Mouse (Mus musculus): ENCODE data around the gene Ttc28. TPM values are rescaled to one million over a fixed set of nuclear protein-coding genes. Genes with fewer than 3 reads are reported as not detected.

Ttc28 gene
- polyA plus RNA-seq, 1 experiment from 2014 or later: 0.95 TPM

DNA sequence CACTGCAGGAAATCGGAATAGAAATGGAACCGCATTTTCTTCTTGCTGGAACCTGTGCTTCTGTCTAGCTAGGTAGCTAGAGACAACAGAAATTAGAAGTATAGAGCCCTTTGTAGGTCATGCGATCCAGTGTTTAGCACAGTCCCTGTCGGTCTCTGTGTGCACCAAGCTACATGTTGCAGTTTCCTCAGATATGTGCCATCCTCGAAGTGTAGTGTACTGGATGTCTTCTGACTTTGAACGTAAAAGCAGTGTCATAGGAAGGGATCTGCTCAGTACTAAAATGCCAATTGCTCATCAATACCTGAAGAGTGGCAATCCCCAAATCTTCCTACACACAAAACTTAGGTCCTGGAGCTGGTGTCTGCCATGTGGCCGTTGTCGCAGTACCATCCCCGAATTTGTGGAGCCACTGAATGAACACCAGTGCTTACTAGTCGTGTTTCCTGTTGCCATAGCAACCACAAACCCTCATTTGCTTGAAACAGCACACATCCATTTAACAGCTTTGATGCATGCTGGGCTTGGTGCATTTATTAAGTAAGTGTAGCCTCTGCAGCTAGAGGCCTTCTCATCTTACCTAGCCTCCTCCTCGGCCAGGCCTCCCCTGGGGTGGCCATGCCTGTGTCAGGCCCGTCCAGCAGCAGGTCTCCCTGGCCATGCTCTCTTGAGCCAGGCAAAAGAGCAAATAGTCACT, 243.6 kb downstream of the Ttc28 start:
- Histone ChIP-seq H3K4me1 (replicated peaks) (0 out of 2 replicates have a peak, but pooled peaks cover 4% of the 10 kb centered on the region), H3K4me2 (no peak overlapping the region), H3K27ac (no peak overlapping the region), H3K27me3 (no peaks in the 10 kb centered on the region), H3K9ac (no peak overlapping the region), H3K9me3 (replicated peaks) (no peaks in the 10 kb centered on the region), H3K4me3 (replicated peaks) (no peak overlapping the region), H3K36me3 (no peaks in the 10 kb centered on the region)
- ATAC-seq (ENCODE audit: low read depth): no peak
- no peak for DNase-seq
- whole genome bisulfite sequencing (ENCODE audit: insufficient replicate concordance): 69% methylated on average over 12 of the region's 12 CpGs

DNA sequence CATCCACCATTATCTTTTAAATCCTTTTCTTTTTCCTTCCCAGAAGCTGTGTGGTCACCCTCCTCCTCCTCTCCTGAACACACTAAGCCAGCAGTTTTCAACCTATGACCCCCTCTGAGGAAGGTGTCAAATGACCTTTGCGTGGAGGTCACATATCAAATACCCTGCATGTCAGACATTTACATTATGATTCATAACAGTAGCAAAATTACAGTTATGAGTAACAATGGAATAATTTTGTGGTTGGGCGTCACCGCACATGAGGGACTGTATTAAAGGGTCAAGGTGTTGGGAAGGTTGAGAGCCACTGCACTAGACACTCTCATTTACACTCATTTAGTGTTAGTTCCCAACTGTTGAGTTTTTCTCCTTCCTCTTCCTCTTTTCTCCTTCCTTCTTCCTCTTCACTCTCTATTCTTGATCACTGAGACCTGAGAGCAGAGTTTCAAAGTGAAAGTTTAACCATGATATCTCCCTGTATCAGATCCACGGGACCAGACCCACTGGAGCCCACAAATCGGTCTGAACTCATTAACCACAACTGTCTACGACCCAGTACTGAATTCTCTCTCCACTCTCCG, 245.1 kb downstream of the Ttc28 start:
- DNase-seq (no peak), ATAC-seq (ENCODE audit: low read depth) (no peak)
- Histone ChIP-seq H3K4me1 (replicated peaks) (0 out of 2 replicates have a peak, but pooled peaks cover 4% of the 10 kb centered on the region), H3K9ac (no peak overlapping the region), H3K36me3 (no peaks in the 10 kb centered on the region), H3K27ac (no peak overlapping the region), H3K9me3 (replicated peaks) (no peaks in the 10 kb centered on the region), H3K4me2 (no peak overlapping the region), H3K27me3 (no peaks in the 10 kb centered on the region), H3K4me3 (replicated peaks) (no peak overlapping the region)
- WGBS (ENCODE audit: insufficient replicate concordance): 52% methylated on average over 7 of the region's 7 CpGs

DNA sequence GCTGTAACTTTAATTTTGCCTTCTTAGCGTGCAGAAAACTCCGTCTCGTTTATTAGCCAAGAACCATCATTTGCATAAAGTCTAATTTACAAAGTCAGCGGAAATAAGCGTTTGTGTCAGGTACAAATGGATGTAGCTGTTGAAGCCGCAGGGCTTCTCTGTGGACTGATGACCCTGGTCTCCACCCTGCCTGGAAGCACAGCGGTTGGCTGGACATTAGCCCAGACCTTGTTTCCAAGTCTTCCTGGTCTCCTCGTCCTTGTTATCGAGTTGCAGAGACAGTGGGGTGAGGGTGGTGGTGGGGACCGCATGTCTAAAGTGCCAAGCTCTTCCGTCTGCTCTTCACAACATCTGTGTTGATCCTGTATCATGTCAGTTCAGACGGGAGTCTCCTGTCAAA, 246.1 kb downstream of the Ttc28 start:
- H3K4me1 ChIP-seq (replicated peaks): 0 out of 2 replicates have a peak, but pooled peaks cover 4% of the 10 kb centered on the region
- H3K36me3 ChIP-seq: no peaks in the 10 kb centered on the region
- ATAC-seq (ENCODE audit: low read depth) (no peak), DNase-seq (no peak)
- H3K4me3 ChIP-seq (replicated peaks): no peak overlapping the region
- no peak overlapping the region for H3K9ac ChIP-seq
- H3K4me2 ChIP-seq: no peak overlapping the region
- 69% methylated on average over 12 of the region's 12 CpGs for WGBS (ENCODE audit: insufficient replicate concordance)
- H3K27ac ChIP-seq: no peak overlapping the region
- no peaks in the 10 kb centered on the region for H3K27me3 ChIP-seq
- no peaks in the 10 kb centered on the region for H3K9me3 ChIP-seq (replicated peaks)

DNA sequence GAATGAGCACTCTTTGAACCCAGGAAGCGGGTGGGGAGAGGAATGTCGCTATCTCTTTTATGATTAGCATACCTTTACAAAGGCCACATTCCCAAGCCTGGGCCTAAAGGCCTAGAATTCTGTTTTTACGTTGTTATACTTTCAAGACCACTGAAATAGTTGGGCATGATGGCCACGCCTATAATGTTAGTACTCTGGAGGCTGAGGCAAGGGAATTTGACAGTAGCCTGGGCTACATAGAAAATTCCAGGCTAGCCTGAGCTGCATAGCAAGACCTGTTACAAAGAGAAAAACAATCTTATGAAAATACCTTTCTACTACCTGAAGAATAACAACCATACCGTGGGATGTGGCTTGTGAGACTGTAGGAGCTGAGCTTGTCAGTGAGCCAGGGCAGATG, 248.2 kb downstream of the Ttc28 start:
- Histone ChIP-seq H3K9me3 (replicated peaks) (no peaks in the 10 kb centered on the region), H3K4me2 (no peak overlapping the region), H3K27me3 (no peaks in the 10 kb centered on the region), H3K36me3 (no peaks in the 10 kb centered on the region), H3K4me3 (replicated peaks) (no peak overlapping the region), H3K27ac (no peak overlapping the region), H3K4me1 (replicated peaks) (0 out of 2 replicates have a peak, but pooled peaks cover 4% of the 10 kb centered on the region), H3K9ac (no peak overlapping the region)
- 69% methylated on average over 5 of the region's 5 CpGs for WGBS (ENCODE audit: insufficient replicate concordance)
- DNase-seq: no peak
- no peak for ATAC-seq (ENCODE audit: low read depth)

GRCm38 (mm10) chr5:111130121-111130520, 250.5 kb downstream of the Ttc28 start:
- Histone ChIP-seq H3K27ac (no peak overlapping the region), H3K4me1 (replicated peaks) (no peaks in the 10 kb centered on the region), H3K9me3 (replicated peaks) (no peaks in the 10 kb centered on the region), H3K27me3 (no peaks in the 10 kb centered on the region), H3K4me3 (replicated peaks) (no peak overlapping the region), H3K9ac (no peak overlapping the region), H3K36me3 (no peaks in the 10 kb centered on the region), H3K4me2 (no peak overlapping the region)
- 83% methylated on average over 8 of the region's 8 CpGs for WGBS (ENCODE audit: insufficient replicate concordance)
- no peak for DNase-seq
- no peak for ATAC-seq (ENCODE audit: low read depth)

- WGBS (ENCODE audit: insufficient replicate concordance): 83% methylated on average over 18 of the region's 18 CpGs
- Histone ChIP-seq H3K9me3 (replicated peaks) (no peaks in the 10 kb centered on the region), H3K4me2 (no peak overlapping the region), H3K9ac (no peak overlapping the region), H3K36me3 (no peaks in the 10 kb centered on the region), H3K4me1 (replicated peaks) (no peaks in the 10 kb centered on the region), H3K4me3 (replicated peaks) (no peak overlapping the region), H3K27me3 (no peaks in the 10 kb centered on the region), H3K27ac (no peak overlapping the region)
- ATAC-seq (ENCODE audit: low read depth) (no peak), DNase-seq (no peak)
Measured at GRCm38 (mm10) chr5:111131561-111131960, 252.0 kb downstream of the Ttc28 start.

DNA sequence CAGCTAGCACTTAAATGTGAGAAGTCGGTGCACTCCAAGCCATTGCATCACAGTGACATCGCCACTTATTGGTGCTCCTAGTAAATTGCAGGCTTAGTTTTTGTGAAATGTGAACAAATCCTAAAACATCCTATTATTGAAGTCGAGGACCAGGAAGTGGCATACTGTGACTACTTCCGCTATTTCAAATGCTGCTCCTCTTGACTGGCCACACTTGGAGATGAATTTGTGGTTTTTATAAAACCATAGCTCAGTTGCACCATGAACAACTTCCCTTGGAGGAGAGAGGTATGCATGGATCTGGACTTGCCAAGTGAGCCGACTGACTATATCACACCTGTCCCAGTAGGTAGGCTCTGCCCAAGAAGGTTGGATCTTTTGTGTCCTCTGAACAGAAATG, 253.5 kb downstream of the Ttc28 start:
- Histone ChIP-seq H3K4me2 (no peak overlapping the region), H3K4me3 (replicated peaks) (no peak overlapping the region), H3K4me1 (replicated peaks) (no peaks in the 10 kb centered on the region; the same call in 1 of the 2 replicates), H3K27me3 (no peaks in the 10 kb centered on the region), H3K36me3 (no peaks in the 10 kb centered on the region), H3K9ac (no peak overlapping the region), H3K9me3 (replicated peaks) (no peaks in the 10 kb centered on the region), H3K27ac (no peak overlapping the region)
- no peak for ATAC-seq (ENCODE audit: low read depth)
- no peak for DNase-seq
- WGBS (ENCODE audit: insufficient replicate concordance): 69% methylated on average over 5 of the region's 5 CpGs

DNA sequence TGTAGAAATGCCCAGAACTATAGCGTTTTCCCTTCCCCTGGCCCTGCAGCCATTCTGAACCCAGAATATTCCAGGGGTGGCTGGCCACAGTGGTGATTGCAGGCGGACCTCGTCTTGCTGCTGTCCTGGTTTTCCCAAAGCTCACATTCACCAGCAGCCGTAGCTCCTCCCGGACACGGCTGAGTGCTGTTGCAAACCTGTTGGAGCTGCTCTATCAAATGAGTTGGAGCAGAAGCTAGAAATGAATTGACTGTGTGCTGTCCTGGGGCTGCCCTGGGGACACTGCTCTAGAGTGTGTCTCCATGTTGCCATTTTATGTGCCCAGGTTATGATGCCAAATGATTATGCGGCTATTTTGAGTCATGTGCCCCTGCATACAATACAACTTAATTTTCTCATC, 254.2 kb downstream of the Ttc28 start:
- no peak overlapping the region for H3K27ac ChIP-seq
- H3K36me3 ChIP-seq: no peaks in the 10 kb centered on the region
- no peak overlapping the region for H3K9ac ChIP-seq
- 73% methylated on average over 7 of the region's 7 CpGs for WGBS (ENCODE audit: insufficient replicate concordance)
- ATAC-seq (ENCODE audit: low read depth) (no peak), DNase-seq (no peak)
- no peak overlapping the region for H3K4me2 ChIP-seq
- H3K4me1 ChIP-seq (replicated peaks): no peaks in the 10 kb centered on the region; the same call in 1 of the 2 replicates
- no peak overlapping the region for H3K4me3 ChIP-seq (replicated peaks)
- H3K27me3 ChIP-seq: no peaks in the 10 kb centered on the region
- no peaks in the 10 kb centered on the region for H3K9me3 ChIP-seq (replicated peaks)

- no peaks in the 10 kb centered on the region for H3K36me3 ChIP-seq
- H3K4me1 ChIP-seq (replicated peaks): peaks cover 2% of the 10 kb centered on the region; the same call in 1 of the 2 replicates
- no peaks in the 10 kb centered on the region for H3K27me3 ChIP-seq
- H3K4me2 ChIP-seq: no peak overlapping the region
- no peaks in the 10 kb centered on the region for H3K9me3 ChIP-seq (replicated peaks)
- H3K27ac ChIP-seq: no peak overlapping the region
- ATAC-seq (ENCODE audit: low read depth) (no peak), DNase-seq (no peak)
- no peak overlapping the region for H3K9ac ChIP-seq
- H3K4me3 ChIP-seq (replicated peaks): no peak overlapping the region
- WGBS (ENCODE audit: insufficient replicate concordance): 50% methylated on average over 6 of the region's 6 CpGs
Measured at GRCm38 (mm10) chr5:111137283-111137682, 257.7 kb downstream of the Ttc28 start.

GRCm38 (mm10) chr5:111137742-111138141, 258.1 kb downstream of the Ttc28 start:
- no peak overlapping the region for H3K9ac ChIP-seq
- peaks cover 2% of the 10 kb centered on the region; the same call in 1 of the 2 replicates for H3K4me1 ChIP-seq (replicated peaks)
- no peaks in the 10 kb centered on the region for H3K27me3 ChIP-seq
- no peaks in the 10 kb centered on the region for H3K36me3 ChIP-seq
- ATAC-seq (ENCODE audit: low read depth): no peak
- H3K27ac ChIP-seq: no peak overlapping the region
- H3K4me2 ChIP-seq: no peak overlapping the region
- DNase-seq: no peak
- WGBS (ENCODE audit: insufficient replicate concordance): 64% methylated on average over 13 of the region's 13 CpGs
- H3K9me3 ChIP-seq (replicated peaks): no peaks in the 10 kb centered on the region
- no peak overlapping the region for H3K4me3 ChIP-seq (replicated peaks)

DNA sequence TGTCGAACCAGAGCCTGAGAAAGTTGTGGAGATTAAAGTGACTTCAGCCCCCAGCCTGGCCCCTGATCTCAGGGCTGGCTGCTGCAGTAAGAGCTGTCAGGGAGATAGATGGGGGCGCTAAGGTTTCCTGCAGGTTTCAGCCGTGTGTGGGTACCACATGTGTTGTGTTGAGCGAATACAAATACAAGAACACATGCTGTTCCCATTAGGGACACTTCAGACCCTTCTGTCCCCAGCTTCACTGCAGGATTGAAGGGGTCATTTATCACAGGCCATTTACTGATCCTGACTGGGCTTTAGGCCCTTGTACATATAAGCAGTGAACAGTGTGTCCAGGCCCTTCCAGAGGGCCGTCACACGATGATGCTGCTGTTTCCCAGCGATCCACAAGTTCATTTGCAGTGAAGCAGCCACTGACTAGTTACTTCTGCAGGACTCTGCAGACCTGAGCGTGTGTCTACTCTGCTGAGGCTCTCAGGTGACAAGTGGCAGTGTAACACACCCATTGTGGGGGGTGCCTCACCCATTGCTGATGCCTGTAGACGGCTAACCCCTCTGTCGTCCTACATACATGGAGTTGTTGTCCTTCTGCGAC, 258.7 kb downstream of the Ttc28 start:
- Histone ChIP-seq H3K36me3 (no peaks in the 10 kb centered on the region), H3K27ac (peak overlapping the region; percentile 36; the same call in 1 of the 2 replicates), H3K9me3 (replicated peaks) (no peaks in the 10 kb centered on the region), H3K4me3 (replicated peaks) (no peak overlapping the region), H3K4me2 (no peak overlapping the region), H3K27me3 (no peaks in the 10 kb centered on the region), H3K4me1 (replicated peaks) (peaks cover 2% of the 10 kb centered on the region; the same call in 1 of the 2 replicates), H3K9ac (no peak overlapping the region)
- WGBS (ENCODE audit: insufficient replicate concordance): 45% methylated on average over 11 of the region's 11 CpGs
- DNase-seq (no peak), ATAC-seq (ENCODE audit: low read depth) (no peak)
